Mouse (Mus musculus): ENCODE data around the gene Stx3. TPM values are rescaled to one million over a fixed set of nuclear protein-coding genes. Genes with fewer than 3 reads are reported as not detected.

Stx3 gene
- total RNA-seq, 2 experiments from 2014 or later: 28.2 to 30.0 TPM

- no peak for DNase-seq (ENCODE audit: low spot score in 2 of 2)
Measured at GRCm38 (mm10) chr19:11730278-11730677, 88.9 kb downstream of the Stx3 start.

- no peak for DNase-seq (ENCODE audit: low spot score in 2 of 2)
Measured at GRCm38 (mm10) chr19:11727304-11727703, 91.9 kb downstream of the Stx3 start.

GRCm38 (mm10) chr19:11725915-11726314, 93.3 kb downstream of the Stx3 start:
- no peak for DNase-seq (ENCODE audit: low spot score in 2 of 2)

Other genes with a start within 250 kb of the Stx3 start
- 1 to 10 TPM; 1.4 TPM for gene Ms4a6d, start 214.6 kb downstream of the Stx3 start, total RNA-seq (2021)
- not detected for gene Ms4a2, start 195.7 kb downstream of the Stx3 start, total RNA-seq (2021)
- gene Ms4a3, start 178.6 kb downstream of the Stx3 start, total RNA-seq (2021): not detected
- not detected for gene Oosp2, start 158.8 kb downstream of the Stx3 start, total RNA-seq (2021)
- gene Oosp1, start 128.3 kb downstream of the Stx3 start, total RNA-seq (2021): not detected
- gene Oosp3, start 122.3 kb downstream of the Stx3 start, total RNA-seq (2021): not detected
- gene Gif, start 71.8 kb downstream of the Stx3 start, total RNA-seq (2021): not detected
- gene Mrpl16, start 49.0 kb downstream of the Stx3 start, total RNA-seq (2021): 10 to 100 TPM; 35.3 to 36.1 TPM
- not detected for gene Olfr1417, start 19.8 kb upstream of the Stx3 start, total RNA-seq (2021)
- not detected for gene Olfr1418, start 41.7 kb upstream of the Stx3 start, total RNA-seq (2021)
- not detected for gene Olfr1419, start 55.7 kb upstream of the Stx3 start, total RNA-seq (2021)
- gene Olfr1420, start 67.2 kb upstream of the Stx3 start, total RNA-seq (2021): not detected
- 10 to 100 TPM; 22.7 to 23.3 TPM for gene Patl1, start 93.0 kb upstream of the Stx3 start, total RNA-seq (2021)
- gene Osbp, start 146.5 kb upstream of the Stx3 start, total RNA-seq (2021): 10 to 100 TPM; 51.3 to 52.5 TPM
- not detected for gene Olfr1423, start 221.9 kb upstream of the Stx3 start, total RNA-seq (2021)
- gene Olfr1424, start 243.3 kb upstream of the Stx3 start, total RNA-seq (2021): not detected

Measured in layer of hippocampus, adult 18-20 months (tissue).